Mouse (Mus musculus) heart, adult 2 months (tissue): ENCODE data around the gene Abcg1. TPM values are rescaled to one million over a fixed set of nuclear protein-coding genes. Genes with fewer than 3 reads are reported as not detected.

Experiments
- DNase-seq, 2 experiments: peaks; one replicate each; pipeline ENCODE4 v3.0.0; 2021
- H3K27ac ChIP-seq: fragments of 200-600 bp; 2 replicates; pipeline ENCODE4 v1.8.1; 2022
- H3K27me3 ChIP-seq: fragments of 200-500 bp; 2 replicates; pipeline ENCODE4 v1.6.1; 2012; ENCODE audit warnings: mild to moderate bottlenecking, low read length, inconsistent platforms, mixed read lengths; ENCODE audit not compliant: control insufficient read depth, insufficient read depth
- H3K36me3 ChIP-seq: fragments of 200-500 bp; 2 replicates; pipeline ENCODE4 v1.6.1; 2012; ENCODE audit warnings: low read length, inconsistent platforms; ENCODE audit not compliant: control insufficient read depth, insufficient read depth
- H3K4me1 ChIP-seq: fragments of 200-500 bp; 2 replicates; pipeline ENCODE4 v1.6.1; 2011; ENCODE audit warnings: low read length; ENCODE audit not compliant: control insufficient read depth, insufficient read depth
- H3K4me3 ChIP-seq: fragments of 200-600 bp; 2 replicates; pipeline ENCODE4 v1.8.1; 2022
- H3K79me2 ChIP-seq: fragments of 200-500 bp; replicated peaks from 2 replicates; pipeline ENCODE4 v1.6.1; 2012; ENCODE audit warnings: mild to moderate bottlenecking, inconsistent platforms, low read length, moderate library complexity, mixed read lengths; ENCODE audit not compliant: control insufficient read depth, insufficient read depth
- H3K9ac ChIP-seq: fragments of 200-500 bp; 2 replicates; pipeline ENCODE4 v1.6.1; 2012; ENCODE audit warnings: low read depth, mild to moderate bottlenecking, control low read depth, inconsistent platforms, low read length, mixed read lengths
- CTCF ChIP-seq: fragments of 200-600 bp; IDR thresholded peaks from 2 replicates; pipeline ENCODE4 v1.8.1; 2022; ENCODE audit warnings: antibody characterized with exemption, mild to moderate bottlenecking, moderate library complexity
- EP300 ChIP-seq: fragments of 200-500 bp; IDR thresholded peaks from 2 replicates; pipeline ENCODE4 v1.6.1; 2011; ENCODE audit warnings: low read depth, low read length, control low read depth; ENCODE audit not compliant: insufficient read depth
- POLR2A ChIP-seq: fragments of 200-500 bp; IDR thresholded peaks from 2 replicates; pipeline ENCODE4 v1.6.1; 2011; ENCODE audit warnings: mild to moderate bottlenecking, low read depth, low read length, control low read depth; ENCODE audit not compliant: insufficient read depth
- WGBS: fragments of 180-500 bp; shearing (Covaris S2); methylation state at CpG from one replicate; pipeline ENCODE4 v1.1.7; 2018; 5-methylcytosine and 5-hydroxymethylcytosine counted together
- intact Hi-C: fragments of 180-260 bp; cut with DNase I; formaldehyde crosslinking; loops from one replicate; pipeline ENCODE4 v1.15.1; 2025
- long read RNA-seq: library from polyadenylated mRNA; stranded (forward); transcript quantifications from one replicate; pipeline ENCODE4 v2.0.0, GENCODE M21; 2021
- polyA plus RNA-seq: library from polyadenylated mRNA; depleted of rRNA; stranded (reverse); fragments of >200 nt; gene quantifications from 2 replicates; pipeline ENCODE4 v1.2.3, GENCODE M21; 2012; rRNA removed
- total RNA-seq, 2 experiments: library from RNA; stranded (reverse); gene quantifications; 2 replicates each; pipeline ENCODE4 v1.2.3; 2021

Abcg1 gene
- total RNA-seq (1 to 10 TPM; 7.0 to 7.2 TPM), polyA plus RNA-seq (2.9 and 3.0 TPM in 2 replicates)
- long read RNA-seq, full-length matches to known transcripts: 1 of 2 reads
- long read RNA-seq, partial matches to known transcripts: 0 of 2 reads
- long read RNA-seq, other reads (novel, unspliced or antisense): 1 of 2 reads

- TF ChIP-seq CTCF (peak; percentile 33), EP300 (no peak), POLR2A (peak; percentile 46; the same call in 1 of the 2 replicates)
- H3K4me1 ChIP-seq: peaks cover 19% of the 10 kb centered on the region
Measured at GRCm38 (mm10) chr17:31057151-31057890, at the start of gene Abcg1. Gene Abcg1, plus strand, starts transcription at chr17:31057675.

DNA sequence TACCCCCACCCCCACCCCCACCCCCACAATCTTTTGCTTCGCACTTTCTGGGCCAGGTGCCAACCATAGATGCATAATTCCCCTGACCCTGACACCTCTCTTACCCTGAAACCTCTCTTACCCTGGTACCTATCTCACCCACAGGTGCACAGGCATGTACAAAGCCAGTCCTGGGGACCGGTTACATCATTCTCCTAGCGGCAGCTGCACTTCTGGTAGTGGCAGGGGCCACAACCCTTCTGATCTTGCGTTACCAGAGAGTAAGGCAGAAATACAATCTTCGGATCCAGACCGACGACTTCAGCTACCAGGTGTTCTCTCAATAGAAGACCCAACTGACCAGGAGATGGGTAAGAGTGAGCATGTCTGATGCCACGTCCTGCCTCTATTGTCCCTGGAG lies 49.1 kb upstream of the Abcg1 start:
- Histone ChIP-seq H3K4me1 (no peaks in the 10 kb centered on the region), H3K36me3 (no peaks in the 10 kb centered on the region), H3K27ac (no peak overlapping the region), H3K9ac (no peak overlapping the region), H3K79me2 (no peaks in the 10 kb centered on the region), H3K4me3 (no peak overlapping the region), H3K27me3 (no peaks in the 10 kb centered on the region)
- no peak for TF ChIP-seq CTCF
- no peak for TF ChIP-seq POLR2A
- TF ChIP-seq EP300: no peak
- no peak for DNase-seq
- 78% methylated on average over 8 of the region's 8 CpGs for WGBS
- intact Hi-C loops: no loop called here

More at GRCm38 (mm10) chr17:31057151-31057890, at the start of gene Abcg1:
- peak within 1 kb of the TSS; percentile 65 for H3K27ac ChIP-seq
- peak within 1 kb of the TSS; percentile 70 for H3K4me3 ChIP-seq
- no peaks in the 10 kb centered on the region for H3K27me3 ChIP-seq
- H3K9ac ChIP-seq: peak within 1 kb of the TSS; percentile 69
- DNase-seq: peak; percentile 71 to 77
- 6% methylated on average over 49 of the region's 49 CpGs for WGBS
- no peaks in the 10 kb centered on the region for H3K79me2 ChIP-seq
- intact Hi-C loops: loop anchor here (5.0 kb wide), 1 partner anchor 35 kb away; no protein-coding TSS in a partner anchor
- H3K36me3 ChIP-seq: peaks cover 2% of the 10 kb centered on the region; the same call in 1 of the 2 replicates

- no peak overlapping the region for H3K4me3 ChIP-seq
- WGBS: 29% methylated on average over 9 of the region's 9 CpGs
- H3K4me1 ChIP-seq: no peaks in the 10 kb centered on the region; the same call in 1 of the 2 replicates
- H3K36me3 ChIP-seq: no peaks in the 10 kb centered on the region
- H3K27me3 ChIP-seq: no peaks in the 10 kb centered on the region
- H3K9ac ChIP-seq: no peak overlapping the region
- peak; percentile 46 to 60 for DNase-seq
- TF ChIP-seq POLR2A: no peak
- TF ChIP-seq EP300: peak; percentile 75; the same call in 1 of the 2 replicates
- peak; percentile 96; the same call in 1 of the 2 replicates for TF ChIP-seq CTCF
- no peaks in the 10 kb centered on the region for H3K79me2 ChIP-seq
- H3K27ac ChIP-seq: no peak overlapping the region
- intact Hi-C loops: loop anchor here (1.0 to 10.0 kb wide), 4 partner anchors 107 to 643 kb away; partner anchors contain the start of gene U2af1
Measured at GRCm38 (mm10) chr17:31011551-31012394, 45.7 kb upstream of the Abcg1 start.

- H3K9ac ChIP-seq: no peak overlapping the region
- H3K27ac ChIP-seq: no peak overlapping the region
- TF ChIP-seq EP300 (no peak), POLR2A (no peak), CTCF (peak; percentile 76)
- H3K27me3 ChIP-seq: no peaks in the 10 kb centered on the region
- DNase-seq: peak; percentile 42 to 63
- no peaks in the 10 kb centered on the region for H3K36me3 ChIP-seq
- no peak overlapping the region for H3K4me3 ChIP-seq
- 55% methylated on average over 4 of the region's 4 CpGs for WGBS
- intact Hi-C loops: loop anchor here (2.0 to 10.0 kb wide), 2 partner anchors 43 to 637 kb away; partner anchors contain the start of gene U2af1
- H3K79me2 ChIP-seq: no peaks in the 10 kb centered on the region
- H3K4me1 ChIP-seq: no peaks in the 10 kb centered on the region; the same call in 1 of the 2 replicates
Measured at GRCm38 (mm10) chr17:31018267-31018666, 39.2 kb upstream of the Abcg1 start.

DNA sequence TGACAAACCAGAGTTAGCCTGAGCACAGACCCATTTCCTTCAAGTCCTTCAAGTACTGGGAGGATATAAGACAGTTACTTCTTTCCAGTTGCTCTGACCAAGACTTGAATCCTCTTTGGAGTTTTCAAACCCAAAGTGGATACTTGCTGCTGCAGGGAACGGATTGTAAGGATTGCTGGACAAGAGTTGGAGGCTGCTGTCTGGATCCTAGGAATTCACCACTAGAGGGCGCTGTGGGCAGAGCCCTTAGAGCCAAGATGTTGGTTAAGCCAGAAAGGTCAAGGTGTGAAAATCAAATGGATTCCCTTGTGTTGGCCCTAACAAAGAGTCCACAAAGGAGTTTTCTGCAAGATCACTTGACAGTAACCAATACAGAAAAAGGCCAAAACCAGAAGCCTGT lies 38.0 kb upstream of the Abcg1 start:
- intact Hi-C loops: loop anchor here (1.0 to 10.0 kb wide), 3 partner anchors 41 to 635 kb away; partner anchors contain the start of gene U2af1
- no peaks in the 10 kb centered on the region; the same call in 1 of the 2 replicates for H3K4me1 ChIP-seq
- no peak overlapping the region for H3K4me3 ChIP-seq
- no peak overlapping the region for H3K9ac ChIP-seq
- no peaks in the 10 kb centered on the region for H3K36me3 ChIP-seq
- no peak overlapping the region for H3K27ac ChIP-seq
- H3K27me3 ChIP-seq: no peaks in the 10 kb centered on the region
- no peaks in the 10 kb centered on the region for H3K79me2 ChIP-seq
- peak; percentile 59 to 67 for DNase-seq
- TF ChIP-seq POLR2A (no peak), CTCF (peak; percentile 97)
- WGBS: 7% methylated on average over 2 of the region's 2 CpGs
